Mouse (Mus musculus) midbrain, postnatal 0 days (tissue): ENCODE results near the gene Slc16a8. TPM values are rescaled to one million over a fixed set of nuclear protein-coding genes. Genes with fewer than 3 reads are reported as not detected.

Source experiments
- ATAC-seq: fragments of 200-750 bp; cut with Nextera tagmentation; 2 replicates; pipeline ENCODE4 v1.8.0; 2017; ENCODE audit warnings: moderate number of reproducible peaks, mild to moderate bottlenecking, moderate TSS enrichment, moderate library complexity; ENCODE audit not compliant: low FRiP score
- DNase-seq: peaks from one replicate; pipeline ENCODE4 v3.0.0-alpha.2; 2015; ENCODE audit warnings: low spot score
- H3K27ac ChIP-seq: fragments of 300-500 bp; sonication (generic); 2 replicates; pipeline ENCODE4 v1.5.1; 2014; ENCODE audit warnings: low read depth, mild to moderate bottlenecking, low read length, mixed read lengths
- H3K27me3 ChIP-seq: fragments of 300-500 bp; sonication (generic); 2 replicates; pipeline ENCODE4 v1.6.1; 2014; ENCODE audit warnings: low read length, control low read depth, mixed read lengths; ENCODE audit not compliant: insufficient read depth
- H3K36me3 ChIP-seq: fragments of 300-500 bp; sonication (generic); 2 replicates; pipeline ENCODE4 v1.6.1; 2014; ENCODE audit warnings: low read length, control low read depth, mixed read lengths; ENCODE audit not compliant: insufficient read depth
- H3K4me1 ChIP-seq: fragments of 300-500 bp; sonication (generic); 2 replicates; pipeline ENCODE4 v1.6.1; 2014; ENCODE audit warnings: mild to moderate bottlenecking, control low read depth, antibody characterized with exemption, low read length, mixed read lengths; ENCODE audit not compliant: insufficient read depth
- H3K4me2 ChIP-seq: fragments of 300-500 bp; sonication (generic); 2 replicates; pipeline ENCODE4 v1.6.1; 2014; ENCODE audit warnings: low read depth, mild to moderate bottlenecking, low read length, mixed read lengths; ENCODE audit not compliant: poor library complexity, severe bottlenecking
- H3K4me3 ChIP-seq: fragments of 300-500 bp; sonication (generic); 2 replicates; pipeline ENCODE4 v1.5.1; 2014; ENCODE audit warnings: low read depth, mild to moderate bottlenecking, low read length, moderate library complexity
- H3K9ac ChIP-seq: fragments of 300-500 bp; sonication (generic); replicated peaks from 2 replicates; pipeline ENCODE4 v1.6.1; 2014; ENCODE audit warnings: mild to moderate bottlenecking, low read length, moderate library complexity, mixed read lengths; ENCODE audit not compliant: poor library complexity, severe bottlenecking
- H3K9me3 ChIP-seq: fragments of 300-500 bp; sonication (generic); 2 replicates; pipeline ENCODE4 v1.6.1; 2016; ENCODE audit warnings: low read length, control low read depth
- CTCF ChIP-seq: IDR thresholded peaks from 2 replicates; pipeline ENCODE4 v1.5.1; 2016; ENCODE audit warnings: antibody characterized with exemption, mild to moderate bottlenecking
- WGBS: fragments of 180-500 bp; shearing (Covaris S2); extraction: QIAGEN DNeasy Blood & Tissue Kit; methylation state at CpG from one replicate; pipeline ENCODE4 v1.1.7; 2014; 5-methylcytosine and 5-hydroxymethylcytosine counted together
- polyA plus RNA-seq: library from polyadenylated mRNA; unstranded; fragments of >200 nt; fragmentation: Nextera tagmentation; extraction: Ambion mirVana; gene quantifications from 2 replicates; pipeline ENCODE4 v1.2.1, GENCODE M21; 2015
- total RNA-seq: library from RNA; depleted of rRNA; stranded (reverse); fragments of >200 nt; gene quantifications from 2 replicates; pipeline ENCODE4 v1.2.3, GENCODE M21; 2014

The Slc16a8 gene
- total and polyA plus RNA-seq, 2 experiments from 2014 or later = 0.54 to 0.93 TPM

- 87% methylated on average over 5 of the region's 5 CpGs for WGBS
Observed at GRCm38 (mm10) chr15:79282434-79282833, 27.9 kb upstream of the Slc16a8 start.

DNA sequence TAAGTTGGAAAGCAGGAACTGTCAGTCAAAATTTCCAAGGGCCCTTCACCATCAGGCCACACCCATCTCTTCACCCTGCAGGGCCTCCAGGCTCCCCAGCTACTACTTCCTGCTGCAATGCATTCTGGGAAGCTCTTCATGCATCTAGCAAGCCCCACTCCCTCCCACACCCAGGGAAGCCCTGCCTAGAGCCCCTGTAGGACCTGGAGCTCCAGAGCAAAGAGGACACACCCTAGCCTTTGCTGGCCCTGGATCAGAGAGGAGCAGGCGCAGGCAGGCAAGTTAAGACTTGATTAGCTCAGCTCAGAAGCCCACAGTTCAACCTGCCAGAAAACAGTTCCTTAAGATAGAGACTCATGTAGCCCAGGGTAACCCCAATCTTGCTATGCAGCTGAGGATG is 26.8 kb upstream of the Slc16a8 start:
- no peak for DNase-seq
- no peaks in the 10 kb centered on the region for H3K4me1 ChIP-seq
- peaks cover 4% of the 10 kb centered on the region; the same call in 1 of the 2 replicates for H3K36me3 ChIP-seq
- no peaks in the 10 kb centered on the region for H3K27me3 ChIP-seq
- no peak overlapping the region for H3K4me3 ChIP-seq
- no peaks in the 10 kb centered on the region for H3K9me3 ChIP-seq
- H3K27ac ChIP-seq = no peak overlapping the region
- H3K9ac ChIP-seq = no peak overlapping the region
- TF ChIP-seq CTCF = no peak
- H3K4me2 ChIP-seq = no peak overlapping the region
- ATAC-seq = no peak
- 88% methylated on average over 1 of the region's 1 CpGs for WGBS

More at GRCm38 (mm10) chr15:79282434-79282833, 27.9 kb upstream of the Slc16a8 start:
- ATAC-seq (no peak), DNase-seq (no peak)
- Histone ChIP-seq H3K9me3 (no peaks in the 10 kb centered on the region), H3K27ac (no peak overlapping the region), H3K36me3 (peaks cover 9% of the 10 kb centered on the region; the same call in 1 of the 2 replicates), H3K4me3 (no peak overlapping the region), H3K4me2 (no peak overlapping the region), H3K9ac (no peak overlapping the region), H3K27me3 (no peaks in the 10 kb centered on the region), H3K4me1 (no peaks in the 10 kb centered on the region)
- TF ChIP-seq CTCF = no peak

GRCm38 (mm10) chr15:79280850-79281249 is 26.3 kb upstream of the Slc16a8 start:
- DNase-seq (no peak), ATAC-seq (no peak)
- no peaks in the 10 kb centered on the region for H3K36me3 ChIP-seq
- no peaks in the 10 kb centered on the region for H3K4me1 ChIP-seq
- no peaks in the 10 kb centered on the region for H3K9me3 ChIP-seq
- 61% methylated on average over 5 of the region's 5 CpGs for WGBS
- H3K4me3 ChIP-seq = no peak overlapping the region
- no peak overlapping the region for H3K4me2 ChIP-seq
- H3K27me3 ChIP-seq = no peaks in the 10 kb centered on the region
- no peak overlapping the region for H3K27ac ChIP-seq
- no peak overlapping the region for H3K9ac ChIP-seq
- no peak for TF ChIP-seq CTCF

GRCm38 (mm10) chr15:79280209-79280608 is 25.6 kb upstream of the Slc16a8 start:
- Histone ChIP-seq H3K4me1 (no peaks in the 10 kb centered on the region), H3K27ac (no peak overlapping the region), H3K27me3 (no peaks in the 10 kb centered on the region), H3K9me3 (no peaks in the 10 kb centered on the region), H3K36me3 (no peaks in the 10 kb centered on the region), H3K4me2 (no peak overlapping the region), H3K9ac (no peak overlapping the region), H3K4me3 (no peak overlapping the region)
- DNase-seq (no peak), ATAC-seq (no peak)
- TF ChIP-seq CTCF = peak; percentile 51
- 34% methylated on average over 6 of the region's 6 CpGs for WGBS

DNA sequence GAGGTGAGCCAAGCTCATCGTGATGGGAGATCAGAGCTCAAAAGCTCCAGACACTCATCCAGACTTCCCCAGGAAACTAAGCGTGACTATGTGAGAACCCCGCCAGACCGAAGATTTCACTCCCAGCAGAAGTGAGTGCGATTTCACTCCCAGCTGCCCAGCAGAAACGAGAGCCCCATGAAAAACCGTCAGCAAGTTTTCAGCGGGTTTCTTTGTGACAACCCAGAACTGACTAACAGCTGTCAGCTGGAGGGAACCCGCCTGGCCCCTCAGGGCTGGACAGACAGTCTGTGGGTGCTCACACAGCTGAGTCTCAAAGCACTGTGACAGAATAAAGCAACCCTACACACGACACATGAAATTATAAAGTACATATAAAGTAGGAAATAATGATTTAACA is 23.2 kb upstream of the Slc16a8 start:
- H3K4me2 ChIP-seq = no peak overlapping the region
- H3K4me1 ChIP-seq = no peaks in the 10 kb centered on the region
- H3K36me3 ChIP-seq = no peaks in the 10 kb centered on the region
- no peaks in the 10 kb centered on the region for H3K27me3 ChIP-seq
- H3K9ac ChIP-seq = no peak overlapping the region
- no peak for DNase-seq
- ATAC-seq = no peak
- H3K4me3 ChIP-seq = no peak overlapping the region
- H3K9me3 ChIP-seq = no peaks in the 10 kb centered on the region
- no peak overlapping the region for H3K27ac ChIP-seq
- no peak for TF ChIP-seq CTCF
- 69% methylated on average over 10 of the region's 10 CpGs for WGBS

DNA sequence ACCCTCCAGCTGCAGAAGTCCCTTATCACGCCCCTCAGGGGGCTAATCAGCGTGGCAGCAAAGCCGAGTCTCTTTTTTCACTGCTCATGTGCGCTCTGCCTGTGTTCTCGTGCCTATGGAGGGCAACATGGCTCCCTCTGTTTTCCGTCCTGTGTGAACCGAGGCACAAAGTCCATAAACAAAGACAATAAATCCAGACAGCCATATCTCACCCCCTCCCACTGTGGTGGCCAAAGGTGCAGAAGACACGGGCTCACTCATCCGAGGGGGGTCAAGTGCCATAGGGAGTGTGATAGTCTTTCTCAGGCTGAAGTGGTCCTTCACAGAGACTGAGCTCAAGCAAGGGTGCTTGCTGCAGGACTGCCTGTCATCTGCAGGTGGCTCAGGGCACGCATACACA is 18.5 kb upstream of the Slc16a8 start:
- no peak overlapping the region for H3K4me2 ChIP-seq
- ATAC-seq (no peak), DNase-seq (no peak)
- H3K27ac ChIP-seq = no peak overlapping the region
- H3K4me1 ChIP-seq = no peaks in the 10 kb centered on the region
- no peak for TF ChIP-seq CTCF
- H3K36me3 ChIP-seq = no peaks in the 10 kb centered on the region
- H3K4me3 ChIP-seq = no peak overlapping the region
- no peak overlapping the region for H3K9ac ChIP-seq
- no peaks in the 10 kb centered on the region for H3K9me3 ChIP-seq
- H3K27me3 ChIP-seq = no peaks in the 10 kb centered on the region
- WGBS = 42% methylated on average over 10 of the region's 10 CpGs
